Mouse (Mus musculus) olfactory bulb, adult 2 months (tissue): ENCODE results near the gene Akt1s1.

ENCODE experiments used
- CTCF ChIP-seq: fragments of 200-500 bp; IDR thresholded peaks from 2 replicates; pipeline ENCODE4 v1.5.1; 2012; ENCODE audit warnings: low read depth, mild to moderate bottlenecking, low read length, moderate library complexity; ENCODE audit not compliant: insufficient read depth
- POLR2A ChIP-seq: fragments of 200-500 bp; IDR thresholded peaks from 2 replicates; pipeline ENCODE4 v1.6.1; 2012; ENCODE audit warnings: mild to moderate bottlenecking, low read depth, low read length, moderate library complexity; ENCODE audit not compliant: insufficient read depth

GRCm38 (mm10) chr7:44884637-44885036, 35.8 kb downstream of the Akt1s1 start:
- TF ChIP-seq POLR2A (no peak), CTCF (no peak)
